Mouse (Mus musculus) bone marrow macrophage, adult 2 months (primary cell): Measurements from ENCODE around the gene Timm8a2.

ENCODE experiments used
- CTCF ChIP-seq: IDR thresholded peaks from 2 replicates; pipeline ENCODE4 v1.5.1; 2012; ENCODE audit warnings: low read depth, mild to moderate bottlenecking, low read length, moderate library complexity
- POLR2A ChIP-seq: IDR thresholded peaks from 2 replicates; pipeline ENCODE4 v1.6.1; 2012; ENCODE audit warnings: mild to moderate bottlenecking, low read depth, low read length, borderline replicate concordance

DNA sequence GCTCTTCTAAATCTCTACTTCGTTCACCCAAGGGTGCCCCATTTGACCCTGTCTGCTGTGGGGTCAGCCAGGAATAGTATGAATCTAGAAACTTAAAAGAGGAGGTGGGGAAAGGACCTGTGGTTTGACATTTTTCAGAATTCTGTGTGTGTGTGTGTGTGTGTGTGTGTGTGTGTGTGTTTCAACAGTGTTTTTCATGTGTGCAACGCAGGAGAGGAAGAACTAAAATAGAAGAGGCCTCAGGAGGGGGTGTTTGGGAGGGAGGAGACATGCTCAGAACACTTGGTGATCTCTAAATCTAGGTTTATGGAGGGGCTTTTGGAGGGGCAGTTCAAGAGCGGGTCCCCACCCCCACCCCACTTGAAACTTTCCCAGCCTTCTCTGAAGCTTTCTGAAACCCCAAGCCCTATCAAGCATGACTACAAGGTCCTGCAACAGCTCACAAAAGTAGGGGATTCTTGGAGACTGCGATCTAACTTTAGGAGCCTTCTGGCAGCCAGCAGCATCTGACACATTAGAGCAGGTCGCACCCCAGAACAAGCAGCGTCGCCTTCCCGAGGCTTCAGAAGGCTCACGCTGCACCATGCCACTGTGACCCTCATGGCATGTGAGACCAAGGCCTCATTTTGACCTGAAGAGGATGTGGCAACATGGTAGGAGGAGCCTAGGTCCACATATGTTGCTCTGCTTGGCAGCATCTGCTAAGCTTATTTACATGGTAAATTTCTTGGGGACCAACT is 18.6 kb downstream of the Timm8a2 start:
- TF ChIP-seq POLR2A (no peak), CTCF (no peak)
